Mouse (Mus musculus) bone marrow macrophage, adult 2 months (primary cell): ENCODE data around the gene Cherp.

Experiments used
- CTCF ChIP-seq: IDR thresholded peaks from 2 replicates; pipeline ENCODE4 v1.5.1; 2012; ENCODE audit warnings: low read depth, mild to moderate bottlenecking, low read length, moderate library complexity
- POLR2A ChIP-seq: IDR thresholded peaks from 2 replicates; pipeline ENCODE4 v1.6.1; 2012; ENCODE audit warnings: mild to moderate bottlenecking, low read depth, low read length, borderline replicate concordance

GRCm38 (mm10) chr8:72415252-72415651, 59.8 kb downstream of the Cherp start:
- no peak for TF ChIP-seq CTCF
- no peak for TF ChIP-seq POLR2A
